Mouse (Mus musculus): ENCODE data around the gene Eno2. TPM values are rescaled to one million over a fixed set of nuclear protein-coding genes. Genes with fewer than 3 reads are reported as not detected.

Gene Eno2
- polyA plus RNA-seq, 1 experiment from 2014 or later, result 4.3 TPM

DNA sequence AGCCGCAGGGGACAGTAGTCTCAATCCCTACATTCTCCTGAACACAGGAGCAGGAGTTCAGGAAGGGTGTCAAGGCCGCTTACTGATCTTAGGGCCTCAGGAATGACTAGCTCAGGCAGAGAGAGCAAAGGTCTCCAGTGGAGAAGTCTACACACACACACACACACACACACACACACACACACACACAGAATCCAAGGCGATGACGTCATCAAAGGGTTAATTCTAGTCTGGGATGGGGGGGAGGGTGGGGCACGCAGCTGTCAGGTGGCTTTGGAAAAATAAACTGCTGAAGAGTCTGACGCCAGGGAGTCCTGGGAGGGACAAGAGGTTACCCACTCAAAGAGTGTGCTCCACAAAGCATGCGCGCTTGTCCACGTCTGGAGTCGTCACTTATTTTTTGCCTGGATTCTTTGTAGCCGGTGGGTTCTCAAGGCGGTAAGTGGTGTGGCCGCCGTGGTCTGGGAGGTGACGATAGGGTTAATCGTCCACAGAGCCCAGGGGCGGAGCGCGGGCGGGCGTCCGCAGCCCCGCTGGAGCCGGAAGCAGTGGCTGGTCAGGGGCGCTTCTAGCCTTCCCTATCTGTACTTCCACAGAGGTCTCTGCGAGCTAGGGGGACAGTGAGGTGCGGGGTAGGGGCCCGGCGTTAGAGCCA, 39.0 kb upstream of the Eno2 start, which contains the start of gene Spsb2:
TSS of gene Spsb2 (plus strand) at position 304 of the 655 bp plus-strand sequence.
- Histone ChIP-seq H3K9ac (ENCODE audit: low read length) (peak within 1 kb of the TSS; percentile 78), H3K36me3 (ENCODE audit: control insufficient read depth, insufficient read depth, low read length) (peaks cover 12% of the 10 kb centered on the region), H3K4me3 (ENCODE audit: low read depth, low read length) (peak within 1 kb of the TSS; percentile 65), H3K27ac (replicated peaks) (peak within 1 kb of the TSS; percentile 95), H3K4me2 (replicated peaks; ENCODE audit: low read depth) (peak within 1 kb of the TSS; percentile 96), H3K4me1 (replicated peaks; ENCODE audit: control insufficient read depth, insufficient read depth) (peaks cover 2% of the 10 kb centered on the region; the same call in 1 of the 2 replicates), H3K27me3 (ENCODE audit: control insufficient read depth, insufficient read depth, low read length) (no peaks in the 10 kb centered on the region), H3K9me3 (ENCODE audit: control insufficient read depth, low read length) (no peaks in the 10 kb centered on the region)
- WGBS, result 2% methylated on average over 28 of the region's 29 CpGs
- DNase-seq (ENCODE audit: low spot score) (peak; percentile 87), ATAC-seq (ENCODE audit: low FRiP score, low TSS enrichment) (peak; percentile 67)
- no peak for TF ChIP-seq CTCF (IDR thresholded peaks at IDR 0.05; ENCODE audit: low read depth)
- no peak for TF ChIP-seq EP300 (optimal IDR thresholded peaks at IDR 0.05)

DNA sequence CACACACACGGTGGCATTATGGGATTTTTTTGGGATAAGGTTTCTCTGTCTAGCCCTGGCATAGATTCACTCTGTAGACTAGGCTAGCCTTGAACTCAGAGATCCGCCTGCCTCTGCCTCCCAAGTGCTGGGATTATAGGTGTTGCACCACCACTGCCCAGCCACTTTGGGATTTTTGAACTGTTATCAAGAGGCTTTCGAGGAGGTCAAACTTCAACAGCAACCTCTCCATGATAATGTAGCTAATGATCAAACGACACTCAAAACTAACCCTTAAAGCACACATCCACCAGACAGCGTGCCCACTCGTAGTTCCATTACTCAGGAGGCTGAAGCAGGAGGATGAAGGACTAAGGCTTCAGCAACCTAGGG, 38.5 kb upstream of the Eno2 start:
- no peak for ATAC-seq (ENCODE audit: low FRiP score, low TSS enrichment)

DNA sequence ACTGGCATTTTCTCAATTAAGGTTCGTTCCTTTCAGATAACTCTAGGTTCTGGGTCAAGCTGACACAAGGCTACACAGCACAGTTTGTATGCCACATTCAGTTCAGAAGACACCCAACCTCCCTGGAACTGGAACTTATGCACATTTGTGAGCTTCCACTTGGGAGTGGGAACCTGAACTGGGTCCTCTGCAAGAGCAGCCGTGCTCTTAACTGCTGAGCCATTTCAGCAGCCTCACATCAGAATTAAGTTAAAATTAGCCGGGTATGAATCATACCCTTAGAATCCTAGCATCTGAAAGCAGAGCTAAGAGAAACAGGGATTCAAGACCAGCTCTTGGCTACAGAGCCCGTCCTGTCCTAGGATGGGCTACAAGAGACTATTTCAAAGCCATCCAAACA, 37.9 kb upstream of the Eno2 start:
- Histone ChIP-seq H3K27me3 (ENCODE audit: control insufficient read depth, insufficient read depth, low read length) (no peaks in the 10 kb centered on the region), H3K9me3 (ENCODE audit: control insufficient read depth, low read length) (no peaks in the 10 kb centered on the region), H3K4me3 (ENCODE audit: low read depth, low read length) (no peak overlapping the region), H3K9ac (ENCODE audit: low read length) (no peak overlapping the region), H3K27ac (replicated peaks) (peak overlapping the region; percentile 95), H3K4me1 (replicated peaks; ENCODE audit: control insufficient read depth, insufficient read depth) (peaks cover 2% of the 10 kb centered on the region; the same call in 1 of the 2 replicates), H3K4me2 (replicated peaks; ENCODE audit: low read depth) (no peak overlapping the region), H3K36me3 (ENCODE audit: control insufficient read depth, insufficient read depth, low read length) (peaks cover 12% of the 10 kb centered on the region)
- DNase-seq (ENCODE audit: low spot score), result no peak
- WGBS, result 62% methylated on average over 4 of the region's 4 CpGs
- TF ChIP-seq CTCF (IDR thresholded peaks at IDR 0.05; ENCODE audit: low read depth) (no peak), EP300 (optimal IDR thresholded peaks at IDR 0.05) (no peak)
- ATAC-seq (ENCODE audit: low FRiP score, low TSS enrichment), result no peak

More for the DNA sequence above, 38.5 kb upstream of the Eno2 start:
- TF ChIP-seq CTCF (IDR thresholded peaks at IDR 0.05; ENCODE audit: low read depth), result no peak
- TF ChIP-seq EP300 (optimal IDR thresholded peaks at IDR 0.05), result no peak
- peak overlapping the region; percentile 95 for H3K27ac ChIP-seq (replicated peaks)
- no peak overlapping the region; the same call in 1 of the 2 replicates for H3K9ac ChIP-seq (ENCODE audit: low read length)
- no peaks in the 10 kb centered on the region for H3K27me3 ChIP-seq (ENCODE audit: control insufficient read depth, insufficient read depth, low read length)
- DNase-seq (ENCODE audit: low spot score), result no peak
- H3K4me3 ChIP-seq (ENCODE audit: low read depth, low read length), result peak overlapping the region; percentile 65
- H3K9me3 ChIP-seq (ENCODE audit: control insufficient read depth, low read length), result no peaks in the 10 kb centered on the region
- H3K4me1 ChIP-seq (replicated peaks; ENCODE audit: control insufficient read depth, insufficient read depth), result peaks cover 2% of the 10 kb centered on the region; the same call in 1 of the 2 replicates
- H3K36me3 ChIP-seq (ENCODE audit: control insufficient read depth, insufficient read depth, low read length), result peaks cover 12% of the 10 kb centered on the region
- WGBS, result 65% methylated on average over 6 of the region's 6 CpGs
- peak overlapping the region; percentile 96 for H3K4me2 ChIP-seq (replicated peaks; ENCODE audit: low read depth)

DNA sequence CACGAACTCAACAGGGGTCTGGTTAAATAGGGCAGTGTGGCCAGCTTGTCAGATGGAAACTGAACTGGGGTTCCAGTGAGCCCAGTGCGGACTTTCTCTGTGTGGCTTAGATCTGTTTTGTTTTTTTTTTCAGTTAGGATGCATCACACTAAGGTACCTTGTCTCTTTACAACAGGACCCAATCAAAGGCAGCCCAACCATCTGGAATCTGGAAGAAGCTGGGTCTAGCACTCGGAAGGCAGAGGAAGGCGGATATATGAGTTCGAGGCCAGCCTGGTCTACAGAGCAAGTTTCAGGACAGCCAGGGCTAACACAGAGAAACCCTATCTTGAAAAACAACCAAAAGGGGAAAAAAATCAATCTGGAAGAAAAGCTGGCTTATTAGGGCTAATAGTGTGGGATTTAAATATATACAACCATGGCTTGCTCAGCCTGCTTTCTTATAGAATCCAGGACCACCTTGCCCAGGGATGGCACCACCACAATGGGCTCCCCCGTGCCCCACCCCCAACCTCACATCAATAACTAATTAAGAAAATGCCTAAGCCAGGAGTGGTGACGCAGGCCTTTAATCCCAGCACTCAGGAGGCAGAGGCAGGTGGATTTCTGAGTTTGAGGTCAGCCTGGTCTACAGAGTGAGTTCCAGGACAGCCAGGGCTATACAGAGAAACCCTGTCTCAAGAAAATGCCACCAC, 37.1 kb upstream of the Eno2 start:
- peak overlapping the region; percentile 41; the same call in 1 of the 2 replicates for H3K4me3 ChIP-seq (ENCODE audit: low read depth, low read length)
- H3K36me3 ChIP-seq (ENCODE audit: control insufficient read depth, insufficient read depth, low read length), result peaks cover 4% of the 10 kb centered on the region
- peak overlapping the region; percentile 98 for H3K27ac ChIP-seq (replicated peaks)
- H3K9ac ChIP-seq (ENCODE audit: low read length), result peak overlapping the region; percentile 43; the same call in 1 of the 2 replicates
- ATAC-seq (ENCODE audit: low FRiP score, low TSS enrichment), result no peak
- 74% methylated on average over 7 of the region's 7 CpGs for WGBS
- no peaks in the 10 kb centered on the region for H3K27me3 ChIP-seq (ENCODE audit: control insufficient read depth, insufficient read depth, low read length)
- DNase-seq (ENCODE audit: low spot score), result no peak
- TF ChIP-seq EP300 (optimal IDR thresholded peaks at IDR 0.05) (no peak), CTCF (IDR thresholded peaks at IDR 0.05; ENCODE audit: low read depth) (no peak)
- H3K4me1 ChIP-seq (replicated peaks; ENCODE audit: control insufficient read depth, insufficient read depth), result peaks cover 2% of the 10 kb centered on the region; the same call in 1 of the 2 replicates
- peak overlapping the region; percentile 78 for H3K4me2 ChIP-seq (replicated peaks; ENCODE audit: low read depth)
- no peaks in the 10 kb centered on the region for H3K9me3 ChIP-seq (ENCODE audit: control insufficient read depth, low read length)

DNA sequence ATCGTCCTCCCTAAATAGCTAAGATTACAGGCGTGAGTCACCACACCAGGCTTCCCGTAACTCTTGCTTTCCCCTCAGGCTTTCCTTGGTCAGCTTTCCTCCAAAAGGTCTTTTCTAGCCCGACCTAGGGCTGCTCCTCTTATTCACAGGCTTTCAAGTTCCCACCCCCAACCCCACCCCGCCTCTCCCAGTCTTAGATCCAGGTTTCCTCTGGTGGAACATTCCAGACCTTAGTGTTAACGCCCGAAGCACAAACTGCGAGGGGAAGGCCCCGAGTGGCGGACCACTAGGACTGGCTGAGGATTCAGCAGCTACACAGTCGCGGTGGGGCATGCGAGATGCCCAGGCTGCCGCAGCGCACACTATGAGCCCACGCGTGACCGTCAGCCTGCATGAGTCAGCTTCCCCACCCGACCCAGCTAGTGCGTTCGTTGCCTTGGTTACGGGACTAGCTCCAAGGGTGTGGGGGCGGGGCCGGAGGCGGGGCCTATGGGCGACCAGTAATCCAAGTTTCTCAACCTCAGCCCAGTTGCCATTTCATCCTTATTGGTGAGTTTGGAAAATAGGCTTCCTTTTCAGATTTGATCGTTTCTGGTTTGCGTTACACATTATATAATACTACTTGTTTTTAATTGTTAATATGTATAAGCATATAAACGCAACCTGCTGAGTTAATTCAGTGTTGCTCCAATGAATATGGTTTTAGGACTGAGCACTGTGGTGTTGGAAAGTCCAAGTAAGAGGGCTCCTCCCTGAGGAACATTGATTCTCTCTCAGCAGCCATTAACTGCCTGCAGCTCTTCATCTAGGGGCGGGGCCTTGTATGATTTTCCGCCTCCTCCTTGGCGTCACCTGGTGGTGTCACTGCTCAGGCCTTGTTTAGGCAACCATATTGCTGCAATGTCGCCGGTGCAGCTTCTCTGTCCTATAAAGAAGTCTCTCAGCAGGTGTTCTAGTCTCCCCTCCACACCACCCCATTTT, 36.2 kb upstream of the Eno2 start:
- peak overlapping the region; percentile 41 for H3K4me3 ChIP-seq (ENCODE audit: low read depth, low read length)
- under 1% methylated on average over 34 of the region's 34 CpGs for WGBS
- peak overlapping the region; percentile 45 for H3K9ac ChIP-seq (ENCODE audit: low read length)
- ATAC-seq (ENCODE audit: low FRiP score, low TSS enrichment), result peak; percentile 82
- DNase-seq (ENCODE audit: low spot score), result peak; percentile 98
- TF ChIP-seq CTCF (IDR thresholded peaks at IDR 0.05; ENCODE audit: low read depth) (peak; percentile 63), EP300 (optimal IDR thresholded peaks at IDR 0.05) (no peak)
- H3K4me2 ChIP-seq (replicated peaks; ENCODE audit: low read depth), result peak overlapping the region; percentile 78
- H3K27ac ChIP-seq (replicated peaks), result peak overlapping the region; percentile 98
- H3K36me3 ChIP-seq (ENCODE audit: control insufficient read depth, insufficient read depth, low read length), result 0 out of 2 replicates have a peak, but pooled peaks cover 2% of the 10 kb centered on the region
- H3K4me1 ChIP-seq (replicated peaks; ENCODE audit: control insufficient read depth, insufficient read depth), result peaks cover 2% of the 10 kb centered on the region; the same call in 1 of the 2 replicates
- H3K9me3 ChIP-seq (ENCODE audit: control insufficient read depth, low read length), result no peaks in the 10 kb centered on the region
- no peaks in the 10 kb centered on the region for H3K27me3 ChIP-seq (ENCODE audit: control insufficient read depth, insufficient read depth, low read length)

Measured in stomach, postnatal 0 days (tissue).